Mouse (Mus musculus) embryo, embryonic 10 days (tissue): ENCODE data around the gene Stoml3.
A peak's percentile ranks its signal among the peaks of the same experiment; 100 is the strongest.

ENCODE experiments used
- DNase-seq: peaks from one replicate; pipeline ENCODE4 v3.0.0-alpha.2; 2015; ENCODE audit warnings: low spot score

Stoml3 gene

DNA sequence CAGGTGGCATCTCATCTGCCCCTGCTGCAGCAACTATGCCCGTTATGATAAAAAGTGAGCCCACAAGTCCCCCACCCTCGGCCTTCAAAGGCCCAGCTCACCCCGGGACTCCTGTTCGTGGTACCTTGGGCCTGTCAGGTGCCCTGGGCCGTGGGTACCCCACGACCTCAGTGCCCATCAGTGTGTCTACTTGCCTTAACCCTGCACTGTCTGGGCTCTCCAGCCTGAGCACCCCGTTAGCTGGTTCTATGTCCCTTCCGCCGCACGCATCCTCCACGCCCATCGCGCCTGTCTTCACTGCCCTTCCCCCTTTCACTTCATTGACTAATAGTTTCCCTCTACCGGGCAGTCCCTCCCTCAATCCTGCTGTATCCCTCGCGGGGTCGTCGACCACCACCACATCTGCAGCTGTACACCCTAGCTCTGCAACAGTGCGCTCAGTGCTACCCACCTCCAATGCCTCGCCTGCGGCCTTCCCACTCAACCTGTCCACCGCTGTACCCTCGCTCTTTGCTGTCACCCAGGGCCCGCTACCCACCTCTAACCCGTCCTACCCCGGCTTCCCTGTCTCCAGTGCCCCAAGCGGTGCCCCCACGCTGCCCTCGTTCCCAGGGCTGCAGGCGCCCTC, 9.9 kb upstream of the Stoml3 start:
- DNase-seq: no peak

DNA sequence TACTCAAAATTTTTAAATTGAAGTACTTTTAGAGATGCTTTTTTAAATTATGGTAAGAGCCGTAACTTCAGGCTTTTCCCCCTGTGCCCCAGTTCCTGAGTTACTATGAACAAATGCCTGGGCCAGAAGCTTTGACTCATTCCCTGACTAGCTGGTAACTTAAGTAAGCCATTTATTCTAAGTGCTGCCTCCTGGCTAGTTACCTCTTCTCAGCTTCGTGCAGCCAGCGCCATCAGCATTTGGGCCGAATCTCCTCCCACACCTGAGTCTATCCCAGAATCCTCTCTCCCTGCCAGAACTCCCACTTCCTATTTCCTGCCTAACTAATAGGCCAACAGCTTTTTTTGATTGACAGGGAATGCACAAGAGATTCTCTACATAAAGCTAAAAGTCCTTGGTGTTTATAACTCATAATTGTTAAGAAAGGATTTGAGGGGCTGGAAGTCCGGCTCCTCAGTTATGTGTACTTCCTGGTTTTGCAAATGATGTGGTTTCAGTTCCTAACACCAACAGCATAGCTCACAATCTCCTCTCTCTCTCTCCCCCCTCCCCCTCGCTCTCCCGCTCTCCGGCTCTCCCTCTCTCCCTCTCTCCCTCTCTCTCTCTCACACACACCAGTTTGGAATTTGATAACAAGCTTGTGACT, 4.9 kb upstream of the Stoml3 start:
- DNase-seq: no peak

GRCm38 (mm10) chr3:53486561-53486960, 1.9 kb upstream of the Stoml3 start:
- no peak for DNase-seq

DNA sequence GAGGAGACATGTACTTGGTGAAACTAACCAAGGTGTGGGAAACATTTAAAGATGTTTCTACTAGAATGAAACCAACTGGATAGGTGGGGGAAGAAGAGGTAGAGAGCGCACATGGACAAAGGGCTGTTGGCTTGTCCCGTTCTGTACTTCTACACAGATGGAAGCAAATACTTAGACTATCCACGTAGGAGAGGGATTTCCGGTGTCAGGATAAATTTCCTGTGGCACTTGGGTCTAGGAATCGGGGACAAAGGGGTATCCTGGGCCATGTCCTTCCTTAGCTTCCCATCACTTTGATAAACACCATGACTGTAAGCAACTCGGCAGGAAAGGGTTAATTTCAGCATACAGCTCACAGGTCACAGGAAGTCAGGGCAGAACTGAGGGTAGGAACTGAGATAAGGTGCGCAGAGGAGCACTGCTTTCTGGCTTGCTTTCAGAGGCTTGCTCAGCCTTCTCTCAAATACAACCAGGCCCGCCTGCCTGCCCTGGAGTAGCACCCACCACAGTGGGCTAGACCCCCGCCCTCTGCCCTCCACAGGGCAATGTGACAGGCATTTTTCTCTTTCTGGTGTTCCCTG, 1.4 kb upstream of the Stoml3 start:
- DNase-seq: peak; percentile 30

DNA sequence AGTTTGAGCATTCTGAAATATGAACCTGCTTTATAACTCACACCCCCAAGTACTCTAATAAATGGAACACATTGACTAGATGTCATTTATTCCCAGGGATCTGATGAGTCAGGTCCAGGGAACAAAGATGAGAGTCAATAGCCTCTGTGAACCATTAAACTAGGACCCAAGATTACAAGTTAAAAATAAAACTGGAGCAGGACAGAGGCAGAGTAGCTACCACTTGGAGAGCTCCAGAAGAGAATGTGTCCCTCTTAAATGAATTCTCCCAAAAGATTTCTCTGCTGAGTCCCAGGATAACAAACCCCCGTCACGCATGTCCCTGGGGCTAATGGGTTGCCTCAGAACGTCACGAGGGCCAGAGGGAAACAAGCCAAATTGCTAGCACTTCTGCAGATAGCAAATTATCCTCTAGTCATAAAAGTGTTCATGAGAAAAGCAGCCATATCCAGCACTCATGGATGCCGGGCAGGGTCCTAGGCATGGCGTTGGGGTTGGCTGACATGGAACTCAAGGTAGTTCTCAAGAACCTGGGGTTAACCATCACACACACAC, 10.0 kb downstream of the Stoml3 start:
- no peak for DNase-seq

DNA sequence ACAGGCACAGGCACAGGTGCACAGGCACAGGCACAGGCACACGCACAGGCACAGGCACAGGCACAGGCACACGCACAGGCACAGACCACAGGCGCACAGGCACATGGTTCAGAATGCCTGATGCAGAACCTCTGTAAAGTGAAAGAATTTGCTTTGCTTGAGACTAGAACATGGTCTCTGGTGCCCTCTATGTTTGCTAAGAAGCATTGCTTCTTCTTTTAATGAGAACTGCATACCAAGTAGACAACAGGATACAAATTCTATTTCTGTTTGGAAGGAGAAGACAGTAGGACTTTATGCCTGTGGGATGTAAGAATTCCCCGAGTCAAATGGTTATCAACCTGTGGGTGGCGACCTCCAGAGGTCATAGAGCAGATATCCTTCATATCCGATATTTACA, 14.0 kb downstream of the Stoml3 start:
- DNase-seq: no peak

DNA sequence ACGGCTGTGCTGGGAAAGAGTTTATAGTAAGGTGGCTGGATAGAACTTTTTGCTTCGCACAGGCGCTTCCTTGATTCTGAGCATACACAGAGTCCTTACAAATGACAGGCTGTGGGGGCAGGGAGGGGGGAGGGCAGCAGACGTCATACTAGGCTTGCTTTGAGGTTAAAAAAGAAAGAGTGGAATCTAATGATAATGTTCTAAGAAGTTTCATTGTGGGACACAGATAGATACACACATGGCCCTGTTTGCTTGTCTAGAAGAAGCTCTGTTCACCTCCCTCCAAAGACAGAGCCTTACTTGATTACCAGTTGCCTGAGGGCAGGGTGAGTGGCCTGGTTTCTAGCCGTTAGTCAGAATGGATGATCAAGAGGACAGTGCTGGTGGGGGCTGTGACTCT, 24.6 kb downstream of the Stoml3 start:
- DNase-seq: no peak

- no peak for DNase-seq
Measured at GRCm38 (mm10) chr3:53514221-53515065, 26.0 kb downstream of the Stoml3 start.

DNA sequence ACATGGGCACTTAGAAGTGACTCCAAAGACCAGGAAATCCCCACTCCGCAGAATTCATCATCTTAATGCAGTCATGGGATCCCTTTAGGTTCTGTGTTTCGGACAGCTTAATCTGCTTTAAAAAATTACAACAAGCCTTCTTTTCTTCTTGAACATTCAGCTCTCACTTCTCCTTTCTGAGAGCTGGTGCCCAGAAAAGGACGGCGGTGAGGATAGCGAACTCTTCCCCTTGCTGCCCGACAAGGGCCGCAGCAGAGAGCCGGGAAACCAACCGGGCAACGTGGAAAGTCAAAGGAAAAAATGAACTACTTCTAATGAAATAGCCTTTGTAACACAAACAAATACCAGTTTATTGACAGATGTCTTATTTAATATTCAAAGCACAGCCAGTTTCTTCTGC, 34.3 kb downstream of the Stoml3 start:
- no peak for DNase-seq

DNA sequence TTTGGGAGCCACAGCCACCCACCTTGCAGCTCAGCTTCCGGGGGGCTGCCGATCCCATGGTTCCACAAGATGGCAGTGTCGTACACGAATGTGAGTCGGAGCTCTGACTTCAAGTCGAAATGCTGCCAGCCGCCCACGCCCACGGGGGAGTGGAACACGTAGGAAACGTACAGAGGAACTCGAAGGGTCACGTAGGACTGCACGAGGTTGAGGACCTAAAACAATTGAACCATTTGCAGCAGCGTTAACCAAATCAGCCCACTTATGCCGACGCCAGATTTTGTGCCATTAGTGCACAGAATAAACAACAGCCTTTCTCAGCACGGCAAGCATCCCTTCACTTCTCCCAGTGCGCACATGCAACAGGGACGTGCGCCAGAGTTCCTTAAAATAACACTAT, 37.3 kb downstream of the Stoml3 start:
- peak; percentile 92 for DNase-seq

- no peak for DNase-seq
Measured at GRCm38 (mm10) chr3:53530305-53530704, 41.9 kb downstream of the Stoml3 start.

DNA sequence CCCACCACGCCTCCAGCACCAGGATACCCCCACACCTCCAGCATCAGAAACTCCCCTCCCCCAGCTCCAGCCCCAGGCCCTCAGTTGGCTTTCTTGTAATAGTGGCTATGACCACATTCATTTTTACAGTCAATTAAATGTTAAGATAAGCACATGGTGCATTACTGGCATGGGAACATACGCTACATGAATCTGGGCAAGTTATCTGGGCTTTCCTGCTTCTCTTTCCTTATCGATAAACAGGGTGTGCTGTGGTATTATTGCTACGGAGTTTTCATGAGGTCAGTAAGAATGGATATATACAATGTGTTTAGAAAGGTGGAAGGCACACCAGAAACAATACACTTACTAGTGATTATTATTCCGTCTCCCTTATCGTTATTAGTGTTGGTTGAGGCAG, 43.6 kb downstream of the Stoml3 start:
- DNase-seq: no peak

GRCm38 (mm10) chr3:53552691-53553090, 64.2 kb downstream of the Stoml3 start:
- no peak for DNase-seq

GRCm38 (mm10) chr3:53555031-53555952, 66.8 kb downstream of the Stoml3 start:
- DNase-seq: no peak

DNA sequence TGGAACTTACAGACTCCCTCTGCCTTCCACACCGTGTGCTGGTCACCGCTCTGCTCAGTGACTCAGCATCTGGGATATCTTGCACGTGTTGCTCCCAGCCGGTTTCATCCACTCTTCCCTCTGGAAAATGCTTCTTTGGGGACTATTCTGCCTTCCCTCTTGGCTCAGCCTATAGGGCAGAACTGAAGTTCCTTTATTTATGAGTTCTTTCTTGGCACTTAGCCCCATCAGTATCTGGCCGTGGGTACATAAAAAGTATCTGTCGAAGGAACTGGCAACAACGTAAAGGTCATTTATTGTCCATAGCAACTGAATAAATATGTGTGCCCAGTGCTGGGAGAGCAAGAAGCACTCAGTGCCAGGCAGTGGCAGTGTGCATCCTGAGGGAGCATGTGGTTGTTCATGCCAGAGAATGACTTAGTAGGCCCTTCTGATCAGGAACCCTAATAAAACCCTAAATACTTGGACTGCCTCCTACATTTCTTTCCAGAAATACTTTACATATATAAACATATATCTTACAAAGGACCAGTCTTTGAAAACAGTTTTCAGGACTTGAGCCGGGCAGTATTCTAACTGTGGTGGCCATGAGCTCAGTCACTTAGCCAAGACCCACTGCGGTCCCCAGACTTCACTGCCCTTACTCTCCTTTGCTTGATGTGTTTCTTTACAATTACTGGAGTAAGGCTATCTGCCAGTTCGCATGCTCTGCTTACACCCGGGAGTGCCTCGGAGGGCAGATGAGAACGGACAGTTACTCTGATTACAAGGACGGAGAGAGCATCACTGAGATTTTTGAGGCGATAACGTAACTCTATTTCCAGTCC, 69.1 kb downstream of the Stoml3 start:
- DNase-seq: no peak
